Mouse (Mus musculus): Measurements from ENCODE around the gene Mmp24.

DNA sequence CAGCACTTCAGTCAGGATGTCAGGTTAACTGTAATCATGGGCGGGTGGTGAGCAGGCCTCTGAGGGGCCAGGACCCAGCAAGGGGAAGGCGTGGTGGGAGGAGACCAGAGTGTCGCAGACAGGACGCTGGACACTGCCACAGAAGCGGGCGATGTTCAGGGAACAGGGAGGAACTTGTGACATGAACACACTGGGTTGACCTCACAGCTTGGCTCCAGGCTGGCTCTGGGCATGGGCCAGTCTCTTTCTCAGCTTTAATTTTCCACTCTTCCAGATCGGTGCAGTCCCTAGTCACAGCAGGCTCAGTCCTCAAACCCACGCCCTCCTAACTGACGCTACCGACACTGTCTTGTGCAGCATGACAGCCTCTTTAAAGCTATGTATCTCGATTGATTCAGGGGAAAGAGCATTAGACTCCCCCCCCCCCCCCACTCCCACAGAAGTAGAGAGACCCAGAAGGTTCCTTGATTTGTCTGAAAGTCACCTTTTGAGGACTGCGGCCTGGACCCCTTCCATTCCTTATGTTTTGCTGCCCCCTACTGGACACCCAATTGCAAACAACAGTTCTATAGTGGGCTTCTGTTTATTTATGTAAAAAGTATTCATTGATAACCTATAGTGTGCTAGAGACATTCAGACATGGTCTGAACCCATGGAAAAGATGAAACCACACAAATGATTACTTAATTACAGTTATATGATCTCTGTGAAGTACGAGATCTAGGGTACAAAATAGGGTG, 10.3 kb upstream of the Mmp24 start:
- TF ChIP-seq CTCF (IDR thresholded peaks at IDR 0.05; ENCODE audit: low read depth) (peak; percentile 83), EP300 (IDR thresholded peaks at IDR 0.05; ENCODE audit: low read depth) (no peak)

Data from heart, postnatal 0 days (tissue).